In the genomic region with DNA sequence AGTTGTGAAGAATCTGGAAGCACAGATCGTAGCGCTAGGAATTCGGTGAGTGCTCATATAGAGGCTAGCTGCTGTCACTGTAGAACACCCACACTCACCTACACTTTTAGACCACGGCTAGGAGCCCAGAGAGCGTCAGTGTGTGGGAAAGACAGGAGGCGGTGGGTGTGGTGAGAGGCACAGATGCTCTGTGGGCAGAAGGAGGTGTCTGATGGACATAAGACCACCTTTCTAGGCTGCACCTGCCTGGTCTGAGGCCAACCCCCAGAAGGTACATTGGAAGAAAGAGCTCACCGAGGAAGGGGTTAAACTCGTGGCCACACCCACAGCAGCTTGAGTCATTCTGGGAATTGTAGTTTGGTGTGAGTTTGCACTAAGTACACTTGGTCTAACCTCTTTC, we compare ENCODE assay signal across 17 mouse cellular contexts. TPM values are rescaled to one million over a fixed set of nuclear protein-coding genes. Genes with fewer than 3 reads are reported as not detected.
DNase-seq lines count a peak whose midpoint lies in the region; ATAC-seq and TF ChIP-seq lines count a peak whose summit lies in the region.
"Had no signal": no experiment of that assay in that cellular context is flagged by ENCODE, and none has a peak within 500 bp of the region (broad histone marks: within the 10 kb centered on the region; RNA-seq: fewer than 3 reads in every experiment).

No protein-coding gene starts in this region.

- H3K4me3 ChIP-seq in forebrain, postnatal 0 days (ENCODE audit: low read depth, low read length): no peak overlapping the region
- no peak overlapping the region for H3K4me3 ChIP-seq in forebrain, embryonic 16.5 days (replicated peaks; ENCODE audit: low read length)
- H3K4me3 ChIP-seq in CH12.LX (replicated peaks in 1 of 3; ENCODE audit: low read depth in 2 of 3, low read length in 2 of 3, poor library complexity in 1 of 3): no peak overlapping the region
- H3K4me3 ChIP-seq in midbrain, embryonic 16.5 days (ENCODE audit: low read depth, low read length): no peak overlapping the region
- no peak overlapping the region for H3K4me3 ChIP-seq in kidney, embryonic 16.5 days (ENCODE audit: low read length)
- H3K4me3 ChIP-seq: embryonic facial prominence, embryonic 10.5 days; liver, embryonic 15.5 days; neural tube, embryonic 13.5 days had no signal

- no peaks in the 10 kb centered on the region for H3K9me3 ChIP-seq in forebrain, postnatal 0 days (ENCODE audit: low read length)
- no peaks in the 10 kb centered on the region for H3K9me3 ChIP-seq in forebrain, embryonic 16.5 days (ENCODE audit: control insufficient read depth, low read length)
- no peaks in the 10 kb centered on the region for H3K9me3 ChIP-seq in CH12.LX (replicated peaks; ENCODE audit: low read length)
- no peaks in the 10 kb centered on the region for H3K9me3 ChIP-seq in midbrain, embryonic 16.5 days (replicated peaks; ENCODE audit: control insufficient read depth, low read length, poor library complexity, severe bottlenecking)
- H3K9me3 ChIP-seq in kidney, embryonic 16.5 days (ENCODE audit: low read length): no peaks in the 10 kb centered on the region
- H3K9me3 ChIP-seq: embryonic facial prominence, embryonic 10.5 days; liver, embryonic 15.5 days; neural tube, embryonic 13.5 days had no signal

- no peak for TF ChIP-seq CTCF in forebrain, postnatal 0 days (IDR thresholded peaks at IDR 0.05; ENCODE audit: low read depth)
- no peak for TF ChIP-seq CTCF in CH12.LX (conservative IDR thresholded peaks at IDR 0.05 in 1 of 2, IDR thresholded peaks at IDR 0.05 in 1 of 2; ENCODE audit: low read depth in 2 of 2, low read length in 2 of 2)
- TF ChIP-seq CTCF in brain, embryonic 14.5 days (IDR thresholded peaks at IDR 0.05; ENCODE audit: borderline replicate concordance, extremely low read depth, insufficient read depth, insufficient read length): no peak

- no peak overlapping the region for H3K27ac ChIP-seq in forebrain, postnatal 0 days (ENCODE audit: low read depth, low read length)
- no peak overlapping the region for H3K27ac ChIP-seq in forebrain, embryonic 16.5 days (ENCODE audit: low read length)
- H3K27ac ChIP-seq in CH12.LX (ENCODE audit: insufficient read depth, low read depth): no peak overlapping the region
- H3K27ac ChIP-seq in midbrain, embryonic 16.5 days (ENCODE audit: low read length): no peak overlapping the region
- no peak overlapping the region for H3K27ac ChIP-seq in kidney, embryonic 16.5 days (ENCODE audit: low read length)
- H3K27ac ChIP-seq: embryonic facial prominence, embryonic 10.5 days; liver, embryonic 15.5 days; neural tube, embryonic 13.5 days had no signal

- in situ Hi-C loops in CH12.LX (cut with MboI; ENCODE audit: low pct_ligation_motif_present, low pct_unique_long_range_greater_than_20kb, low sequenced_read_pairs): no loop called here

- H3K36me3 ChIP-seq in forebrain, postnatal 0 days (ENCODE audit: insufficient read depth): no peaks in the 10 kb centered on the region
- H3K36me3 ChIP-seq in forebrain, embryonic 16.5 days (ENCODE audit: control insufficient read depth, insufficient read depth): no peaks in the 10 kb centered on the region
- no peaks in the 10 kb centered on the region for H3K36me3 ChIP-seq in CH12.LX (replicated peaks in 1 of 2; ENCODE audit: control insufficient read depth in 1 of 2, insufficient read depth in 1 of 2, low read length in 1 of 2)
- no peaks in the 10 kb centered on the region for H3K36me3 ChIP-seq in midbrain, embryonic 16.5 days (ENCODE audit: control insufficient read depth, insufficient read depth, low read length)
- H3K36me3 ChIP-seq in kidney, embryonic 16.5 days (ENCODE audit: insufficient read depth, low read length): no peaks in the 10 kb centered on the region
- H3K36me3 ChIP-seq: embryonic facial prominence, embryonic 10.5 days; liver, embryonic 15.5 days; neural tube, embryonic 13.5 days had no signal

- 69% methylated on average over 8 of the region's 8 CpGs for WGBS in forebrain, postnatal 0 days
- WGBS in forebrain, embryonic 16.5 days: 78% methylated on average over 8 of the region's 8 CpGs
- 76% methylated on average over 8 of the region's 8 CpGs for WGBS in midbrain, embryonic 16.5 days
- WGBS in kidney, embryonic 16.5 days: 66% methylated on average over 8 of the region's 8 CpGs

- no peak for TF ChIP-seq EP300 in CH12.LX (IDR thresholded peaks at IDR 0.05; ENCODE audit: low read length)

- no peak for ATAC-seq in forebrain, postnatal 0 days
- ATAC-seq in forebrain, embryonic 16.5 days: no peak
- ATAC-seq in midbrain, embryonic 16.5 days: peak; percentile 20
- ATAC-seq in activated CD4-positive, CD25-positive, alpha-beta regulatory T cell, adult 4 months: no peak
- ATAC-seq in kidney, embryonic 16.5 days (ENCODE audit: low FRiP score, low TSS enrichment): no peak

- no peak for TF ChIP-seq POLR2A in CH12.LX (IDR thresholded peaks at IDR 0.05; ENCODE audit: low read depth, low read length)
- TF ChIP-seq POLR2A in brain, embryonic 14.5 days (IDR thresholded peaks at IDR 0.05; ENCODE audit: borderline replicate concordance, extremely low read depth, insufficient read depth, insufficient read length, poor library complexity, severe bottlenecking): no peak

- H3K4me1 ChIP-seq in forebrain, postnatal 0 days (ENCODE audit: insufficient read depth): peaks cover 28% of the 10 kb centered on the region; the same call in 1 of the 2 replicates
- H3K4me1 ChIP-seq in forebrain, embryonic 16.5 days (replicated peaks; ENCODE audit: control insufficient read depth, insufficient read depth, low read length): peaks cover 35% of the 10 kb centered on the region
- peaks cover 8 to 11% of the 10 kb centered on the region in 2 experiments for H3K4me1 ChIP-seq in CH12.LX (ENCODE audit: control insufficient read depth in 1 of 2, insufficient read depth in 2 of 2)
- H3K4me1 ChIP-seq in midbrain, embryonic 16.5 days (ENCODE audit: control insufficient read depth, insufficient read depth, low read length): peaks cover 17% of the 10 kb centered on the region
- no peaks in the 10 kb centered on the region for H3K4me1 ChIP-seq in kidney, embryonic 16.5 days (ENCODE audit: insufficient read depth, low read length)

- no peak overlapping the region for H3K9ac ChIP-seq in forebrain, postnatal 0 days
- H3K9ac ChIP-seq in forebrain, embryonic 16.5 days (replicated peaks; ENCODE audit: low read depth, low read length): no peak overlapping the region
- H3K9ac ChIP-seq in CH12.LX (ENCODE audit: insufficient read depth, low read depth): no peak overlapping the region
- no peak overlapping the region for H3K9ac ChIP-seq in midbrain, embryonic 16.5 days (ENCODE audit: low read depth, low read length)
- H3K9ac ChIP-seq in kidney, embryonic 16.5 days (replicated peaks; ENCODE audit: low read length): no peak overlapping the region
- H3K9ac ChIP-seq: liver, embryonic 15.5 days; neural tube, embryonic 13.5 days had no signal

- no peak for TF ChIP-seq RAD21 in CH12.LX (IDR thresholded peaks at IDR 0.05; ENCODE audit: low read depth, low read length)

- peak overlapping the region; percentile 39 for H3K4me2 ChIP-seq in forebrain, postnatal 0 days (ENCODE audit: low read depth)
- no peak overlapping the region for H3K4me2 ChIP-seq in forebrain, embryonic 16.5 days (ENCODE audit: low read length)
- H3K4me2 ChIP-seq in CH12.LX (ENCODE audit: insufficient read depth, low read depth, poor library complexity, severe bottlenecking): no peak overlapping the region
- peak overlapping the region; percentile 19 for H3K4me2 ChIP-seq in midbrain, embryonic 16.5 days (ENCODE audit: low read length)
- no peak overlapping the region for H3K4me2 ChIP-seq in kidney, embryonic 16.5 days (replicated peaks; ENCODE audit: low read depth, low read length)
- H3K4me2 ChIP-seq: liver, embryonic 15.5 days; neural tube, embryonic 13.5 days had no signal

- DNase-seq in forebrain, postnatal 0 days: no peak
- no peak for DNase-seq in CH12.LX (ENCODE audit: extremely low read depth)
- peak; percentile 41 for DNase-seq in brain, embryonic 14.5 days (ENCODE audit: low read depth)
- no peak for DNase-seq in Muller cell, postnatal 12 days (ENCODE audit: inconsistent ontology term)
- DNase-seq: cerebellum, adult 2 months; heart, adult 18-20 months; kidney, adult 9 months; lung, postnatal 14 days; thymus, postnatal 14 days had no signal

- dilution Hi-C loops in CH12.LX (cut with MboI; ENCODE audit: extremely low pct_ligation_motif_present, extremely low pct_unique_long_range_greater_than_20kb, low sequenced_read_pairs): no loop called here

- no peaks in the 10 kb centered on the region for H3K27me3 ChIP-seq in forebrain, postnatal 0 days (ENCODE audit: insufficient read depth, low read length)
- H3K27me3 ChIP-seq in forebrain, embryonic 16.5 days (replicated peaks; ENCODE audit: control insufficient read depth, insufficient read depth, low read length): no peaks in the 10 kb centered on the region
- peaks cover 61% of the 10 kb centered on the region for H3K27me3 ChIP-seq in CH12.LX (replicated peaks)
- H3K27me3 ChIP-seq in midbrain, embryonic 16.5 days (ENCODE audit: control insufficient read depth, insufficient read depth, low read depth, low read length): no peaks in the 10 kb centered on the region
- no peaks in the 10 kb centered on the region for H3K27me3 ChIP-seq in kidney, embryonic 16.5 days (ENCODE audit: insufficient read depth, low read length)

- H3K79me2 ChIP-seq in CH12.LX (replicated peaks; ENCODE audit: control insufficient read depth, extremely low read depth, insufficient read depth, poor library complexity, severe bottlenecking): no peaks in the 10 kb centered on the region

RNA-seq across cellular contexts. Expression of gene Pde2a, which starts 5.2 kb away (rescaled TPM):
- total RNA-seq in forebrain, postnatal 0 days (2014; rRNA removed): 94.2 and 104 TPM in 2 replicates
- polyA plus RNA-seq in forebrain, postnatal 0 days (2015; fragmentation: Nextera tagmentation; extraction: Ambion mirVana): 66.2 and 72.4 TPM in 2 replicates
- polyA plus RNA-seq in forebrain, embryonic 16.5 days (2015; fragmentation: Nextera tagmentation; extraction: Ambion mirVana): 55.9 and 58.6 TPM in 2 replicates
- 0.08 TPM in 2 replicates for total RNA-seq in CH12.LX (2012; rRNA removed)
- 0.28 and 0.40 TPM in 2 replicates for total RNA-seq in CH12.LX (2014; rRNA removed)
- polyA plus RNA-seq in CH12.LX (2012; ENCODE audit: insufficient read length, low read depth): not detected in 2 replicates
- 19.4 and 25.1 TPM in 2 replicates for polyA plus RNA-seq in brain, embryonic 14.5 days (2012; rRNA removed)
- 31.6 and 35.5 TPM in 2 replicates for polyA plus RNA-seq in midbrain, embryonic 16.5 days (2015; fragmentation: Nextera tagmentation; extraction: Ambion mirVana)
- 10 to 100 TPM; 13.4 to 18.5 TPM for polyA plus RNA-seq in activated CD4-positive, CD25-positive, alpha-beta regulatory T cell, adult 4 months (2017; shearing (Covaris generic))
- polyA plus RNA-seq in kidney, embryonic 16.5 days (2015; fragmentation: Nextera tagmentation; extraction: Ambion mirVana): 31.6 and 46.5 TPM in 2 replicates

RNA-seq across cellular contexts. Expression of gene Gm45837, which starts 16.0 kb away (rescaled TPM):
- not detected in 2 replicates for total RNA-seq in forebrain, postnatal 0 days (2014; rRNA removed)
- polyA plus RNA-seq in forebrain, postnatal 0 days (2015; fragmentation: Nextera tagmentation; extraction: Ambion mirVana): not detected in 2 replicates
- polyA plus RNA-seq in forebrain, embryonic 16.5 days (2015; fragmentation: Nextera tagmentation; extraction: Ambion mirVana): not detected in 2 replicates
- total RNA-seq in CH12.LX (2012; rRNA removed): 0.04 TPM in 1 of 2 replicates, not detected in the other
- total RNA-seq in CH12.LX (2014; rRNA removed): not detected in 2 replicates
- polyA plus RNA-seq in CH12.LX (2012; ENCODE audit: insufficient read length, low read depth): 0.56 and 0.84 TPM in 2 replicates
- 0.37 and 0.79 TPM in 2 replicates for polyA plus RNA-seq in brain, embryonic 14.5 days (2012; rRNA removed)
- polyA plus RNA-seq in midbrain, embryonic 16.5 days (2015; fragmentation: Nextera tagmentation; extraction: Ambion mirVana): 0.65 and 0.69 TPM in 2 replicates
- polyA plus RNA-seq in activated CD4-positive, CD25-positive, alpha-beta regulatory T cell, adult 4 months (2017; shearing (Covaris generic)): 10 to 100 TPM; 15.9 to 22.1 TPM
- 9.9 TPM in 1 of 2 replicates, not detected in the other for polyA plus RNA-seq in kidney, embryonic 16.5 days (2015; fragmentation: Nextera tagmentation; extraction: Ambion mirVana)
- total RNA-seq: gastrocnemius, adult 18-20 months had no signal
- polyA plus RNA-seq: embryonic facial prominence, embryonic 10.5 days; liver, embryonic 15.5 days; neural tube, embryonic 13.5 days had no signal

Comparison
In these comparisons a context has a peak if more than half of its experiments do, and no peak if none do; other contexts are left out.
1. H3K4me2 ChIP-seq: peak in forebrain, postnatal 0 days (single experiment) and midbrain, embryonic 16.5 days (single experiment); none in forebrain, embryonic 16.5 days (single experiment), CH12.LX (single experiment) and kidney, embryonic 16.5 days (single experiment).
2. RNA of gene Pde2a, which starts 5.2 kb away (polyA plus RNA-seq): 66.2 to 72.4 TPM in forebrain, postnatal 0 days, 55.9 to 58.6 TPM in forebrain, embryonic 16.5 days, 31.6 to 46.5 TPM in kidney, embryonic 16.5 days, 31.6 to 35.5 TPM in midbrain, embryonic 16.5 days, 19.4 to 25.1 TPM in brain, embryonic 14.5 days and 13.4 to 18.5 TPM in activated CD4-positive, CD25-positive, alpha-beta regulatory T cell, adult 4 months; not detected in CH12.LX; every median in the first group is over 10 times any median in the second.